Mouse (Mus musculus) limb, embryonic 13.5 days (tissue): ENCODE data around the gene Sgcd. TPM values are rescaled to one million over a fixed set of nuclear protein-coding genes. Genes with fewer than 3 reads are reported as not detected.
"Not testable (repeated sequence)": the region's sequence is repeated elsewhere in the genome, so short reads cannot be mapped to it uniquely, and the experiment has no call there.

Experiments used
- ATAC-seq: fragments of 200-750 bp; cut with Nextera tagmentation; 2 replicates; pipeline ENCODE4 v1.8.0; 2017; ENCODE audit warnings: low read depth, moderate number of reproducible peaks, moderate TSS enrichment; ENCODE audit not compliant: low FRiP score
- H3K27ac ChIP-seq: fragments of 300-500 bp; sonication (generic); 2 replicates; pipeline ENCODE4 v1.5.1; 2015; ENCODE audit warnings: inconsistent platforms, mild to moderate bottlenecking, moderate library complexity
- H3K27me3 ChIP-seq: fragments of 300-500 bp; sonication (generic); 2 replicates; pipeline ENCODE4 v1.6.1; 2015; ENCODE audit warnings: mild to moderate bottlenecking, inconsistent platforms
- H3K36me3 ChIP-seq: fragments of 300-500 bp; sonication (generic); 2 replicates; pipeline ENCODE4 v1.6.1; 2015; ENCODE audit warnings: inconsistent platforms, mild to moderate bottlenecking, moderate library complexity
- H3K4me1 ChIP-seq: fragments of 300-500 bp; sonication (generic); 2 replicates; pipeline ENCODE4 v1.6.1; 2015; ENCODE audit warnings: inconsistent platforms
- H3K4me2 ChIP-seq: fragments of 300-500 bp; sonication (generic); replicated peaks from 2 replicates; pipeline ENCODE4 v1.6.1; 2015; ENCODE audit warnings: inconsistent platforms, mild to moderate bottlenecking, moderate library complexity
- H3K4me3 ChIP-seq: fragments of 300-500 bp; sonication (generic); 2 replicates; pipeline ENCODE4 v1.5.1; 2015; ENCODE audit warnings: moderate library complexity, mild to moderate bottlenecking, inconsistent platforms
- H3K9ac ChIP-seq: fragments of 300-500 bp; sonication (generic); 2 replicates; pipeline ENCODE4 v1.6.1; 2015; ENCODE audit warnings: mild to moderate bottlenecking, inconsistent platforms
- H3K9me3 ChIP-seq: fragments of 300-500 bp; sonication (generic); 2 replicates; pipeline ENCODE4 v1.6.1; 2016; ENCODE audit warnings: inconsistent platforms
- WGBS: fragments of 180-500 bp; shearing (Covaris S2); methylation state at CpG from one replicate; pipeline ENCODE4 v1.1.7; 2015; 5-methylcytosine and 5-hydroxymethylcytosine counted together
- polyA plus RNA-seq: library from polyadenylated mRNA; unstranded; fragments of >200 nt; fragmentation: Nextera tagmentation; extraction: Ambion mirVana; gene quantifications from 2 replicates; pipeline ENCODE4 v1.2.1, GENCODE M21; 2015

The Sgcd gene
- polyA plus RNA-seq, 1 experiment from 2014 or later, result 9.7 TPM

GRCm38 (mm10) chr11:47765859-47766258 lies 222.9 kb downstream of the Sgcd start:
- no peak overlapping the region for H3K4me2 ChIP-seq
- no peak for ATAC-seq
- no peaks in the 10 kb centered on the region for H3K9me3 ChIP-seq
- no peaks in the 10 kb centered on the region for H3K4me1 ChIP-seq
- WGBS, result 81% methylated on average over 2 of the region's 2 CpGs
- H3K36me3 ChIP-seq, result no peaks in the 10 kb centered on the region
- no peak overlapping the region for H3K27ac ChIP-seq
- no peaks in the 10 kb centered on the region for H3K27me3 ChIP-seq
- no peak overlapping the region for H3K4me3 ChIP-seq
- H3K9ac ChIP-seq, result no peak overlapping the region

DNA sequence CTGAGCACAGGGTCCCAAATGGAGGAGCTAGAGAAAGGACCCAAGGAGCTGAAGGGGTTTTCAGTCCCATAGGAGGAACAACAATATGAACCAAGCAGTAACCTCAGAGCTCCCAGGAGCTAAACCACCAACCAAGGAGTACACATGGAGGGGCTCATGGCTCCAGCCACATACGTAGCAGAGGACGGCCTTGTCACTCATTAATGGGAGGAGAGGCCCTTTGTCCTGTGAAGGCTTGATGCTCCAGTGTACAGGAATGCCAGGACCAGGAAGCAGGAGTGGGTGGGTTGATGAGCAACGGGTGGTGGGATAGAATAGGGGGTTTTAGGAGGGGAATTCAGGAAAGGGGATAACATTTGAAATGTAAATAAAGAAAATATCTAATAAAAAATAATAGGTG lies 225.2 kb downstream of the Sgcd start:
- not testable (repeated sequence) for H3K4me2 ChIP-seq, H3K27ac ChIP-seq, H3K36me3 ChIP-seq, H3K9me3 ChIP-seq, H3K9ac ChIP-seq, H3K4me3 ChIP-seq, ATAC-seq, H3K27me3 ChIP-seq, H3K4me1 ChIP-seq
- 91% methylated on average over 3 of the region's 3 CpGs for WGBS

GRCm38 (mm10) chr11:47759015-47759414 lies 229.8 kb downstream of the Sgcd start:
- no peak overlapping the region for H3K9ac ChIP-seq
- no peaks in the 10 kb centered on the region for H3K27me3 ChIP-seq
- ATAC-seq, result no peak

GRCm38 (mm10) chr11:47742806-47743205 lies 246.0 kb downstream of the Sgcd start:
- WGBS, result 78% methylated on average over 2 of the region's 2 CpGs
- Histone ChIP-seq H3K27me3 (no peaks in the 10 kb centered on the region), H3K36me3 (no peaks in the 10 kb centered on the region), H3K9me3 (no peaks in the 10 kb centered on the region), H3K4me1 (no peaks in the 10 kb centered on the region), H3K4me3 (no peak overlapping the region), H3K4me2 (no peak overlapping the region), H3K27ac (no peak overlapping the region), H3K9ac (no peak overlapping the region)
- ATAC-seq, result no peak

More at GRCm38 (mm10) chr11:47759015-47759414, 229.8 kb downstream of the Sgcd start:
- WGBS, result 86% methylated on average over 4 of the region's 4 CpGs
- Histone ChIP-seq H3K27ac (no peak overlapping the region), H3K36me3 (no peaks in the 10 kb centered on the region), H3K4me3 (no peak overlapping the region), H3K4me1 (no peaks in the 10 kb centered on the region), H3K4me2 (no peak overlapping the region), H3K9me3 (no peaks in the 10 kb centered on the region)

DNA sequence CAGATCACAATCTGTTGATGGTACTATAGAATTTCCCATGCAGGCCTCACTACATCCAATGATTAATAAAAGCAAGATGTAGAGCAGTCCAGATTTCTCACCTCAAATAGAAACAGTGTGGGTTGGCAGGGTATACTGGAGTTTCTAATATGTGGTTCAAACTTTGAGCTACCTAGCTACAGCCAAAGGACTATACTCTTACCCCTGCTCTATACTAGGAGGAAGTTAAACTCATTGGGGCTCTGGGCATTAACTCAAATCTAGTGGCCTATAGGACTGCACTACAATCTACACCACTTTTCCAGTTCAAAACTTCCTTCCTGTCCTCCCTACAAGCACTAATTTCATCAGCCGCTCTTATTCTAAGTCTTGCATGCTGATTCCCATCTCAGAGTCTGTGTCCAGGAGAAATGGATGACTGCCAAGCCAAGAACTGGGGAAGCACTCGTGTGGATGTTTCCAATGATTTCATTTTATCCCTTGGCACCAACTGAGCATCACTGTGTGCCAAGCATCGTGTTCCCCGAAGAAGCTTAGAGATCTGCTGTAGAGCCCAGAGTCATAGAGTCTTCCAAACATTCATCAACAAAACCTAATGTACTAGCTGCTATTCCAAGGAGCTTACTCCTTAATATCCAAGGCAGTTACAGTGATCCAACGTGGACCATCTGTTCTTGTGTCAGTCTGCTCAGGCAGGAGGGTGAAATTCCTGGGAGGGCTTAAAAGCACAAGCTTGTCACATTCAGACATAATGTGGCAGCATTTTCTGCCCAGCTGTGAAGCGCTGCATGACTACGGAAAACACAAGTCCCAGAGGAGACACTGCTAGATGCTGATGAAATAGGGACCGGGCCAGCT lies 283.6 kb downstream of the Sgcd start:
- H3K9me3 ChIP-seq, result no peaks in the 10 kb centered on the region
- no peak overlapping the region for H3K4me3 ChIP-seq
- H3K27ac ChIP-seq, result no peak overlapping the region; the same call in 1 of the 2 replicates
- H3K4me2 ChIP-seq, result no peak overlapping the region
- 0 out of 2 replicates have a peak, but pooled peaks have one; percentile 61 for ATAC-seq
- H3K9ac ChIP-seq, result no peak overlapping the region
- no peaks in the 10 kb centered on the region for H3K27me3 ChIP-seq
- H3K36me3 ChIP-seq, result no peaks in the 10 kb centered on the region
- H3K4me1 ChIP-seq, result no peaks in the 10 kb centered on the region
- WGBS, result 61% methylated on average over 8 of the region's 8 CpGs

- H3K27me3 ChIP-seq, result no peaks in the 10 kb centered on the region
- no peak for ATAC-seq
- H3K4me2 ChIP-seq, result no peak overlapping the region
- no peak overlapping the region for H3K9ac ChIP-seq
- no peak overlapping the region for H3K27ac ChIP-seq
- H3K4me3 ChIP-seq, result no peak overlapping the region
- no peaks in the 10 kb centered on the region for H3K9me3 ChIP-seq
- no peaks in the 10 kb centered on the region for H3K36me3 ChIP-seq
- no peaks in the 10 kb centered on the region for H3K4me1 ChIP-seq
- WGBS, result 52% methylated on average over 1 of the region's 1 CpGs
Observed at GRCm38 (mm10) chr11:47695611-47696010, 293.2 kb downstream of the Sgcd start.

DNA sequence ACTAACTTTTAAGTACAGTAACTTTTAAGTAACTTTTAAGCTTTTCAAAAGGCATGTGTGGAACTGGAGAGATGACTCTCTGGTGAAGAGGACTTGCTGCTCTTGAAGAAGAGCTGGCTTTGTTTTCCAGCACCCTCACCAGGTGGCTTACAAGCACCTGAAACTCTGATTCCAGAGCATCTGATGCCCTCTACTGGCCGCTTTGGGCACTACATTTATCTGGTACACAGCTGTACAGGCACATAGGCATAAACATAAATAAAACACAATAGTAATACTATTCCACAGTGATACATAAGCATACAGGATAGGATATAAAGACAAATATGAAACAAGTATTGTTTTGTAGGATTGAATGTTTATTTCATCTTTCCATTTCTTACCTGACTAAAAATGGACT lies 330.6 kb downstream of the Sgcd start:
- Histone ChIP-seq H3K9me3 (no peaks in the 10 kb centered on the region), H3K4me1 (no peaks in the 10 kb centered on the region), H3K9ac (no peak overlapping the region), H3K27me3 (no peaks in the 10 kb centered on the region), H3K4me3 (no peak overlapping the region), H3K27ac (no peak overlapping the region), H3K4me2 (no peak overlapping the region), H3K36me3 (no peaks in the 10 kb centered on the region)
- no peak for ATAC-seq
- 0% methylated on average over 1 of the region's 1 CpGs for WGBS

DNA sequence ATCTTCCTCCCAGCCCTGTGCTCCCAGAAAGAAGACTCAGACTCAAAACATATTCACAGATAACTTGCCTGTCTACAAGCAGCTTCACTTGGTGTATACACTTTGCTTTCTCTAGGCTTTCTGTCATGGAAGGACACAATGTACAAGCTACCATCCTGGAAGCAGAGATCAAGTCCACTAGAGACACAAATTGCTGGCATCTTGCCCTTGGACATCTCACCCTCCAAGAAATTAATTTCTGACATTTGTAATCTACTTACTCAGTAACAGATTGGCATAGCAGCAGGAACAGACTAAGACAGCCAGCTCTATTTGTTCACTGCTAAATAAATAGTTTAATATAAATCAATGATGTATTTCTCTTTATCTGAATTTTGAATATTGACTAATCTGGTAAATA lies 342.9 kb downstream of the Sgcd start:
- no peaks in the 10 kb centered on the region for H3K9me3 ChIP-seq
- no peak overlapping the region for H3K4me3 ChIP-seq
- H3K9ac ChIP-seq, result no peak overlapping the region
- ATAC-seq, result no peak
- H3K27me3 ChIP-seq, result no peaks in the 10 kb centered on the region
- no peaks in the 10 kb centered on the region for H3K36me3 ChIP-seq
- no peak overlapping the region for H3K4me2 ChIP-seq
- no peaks in the 10 kb centered on the region for H3K4me1 ChIP-seq
- no peak overlapping the region for H3K27ac ChIP-seq

DNA sequence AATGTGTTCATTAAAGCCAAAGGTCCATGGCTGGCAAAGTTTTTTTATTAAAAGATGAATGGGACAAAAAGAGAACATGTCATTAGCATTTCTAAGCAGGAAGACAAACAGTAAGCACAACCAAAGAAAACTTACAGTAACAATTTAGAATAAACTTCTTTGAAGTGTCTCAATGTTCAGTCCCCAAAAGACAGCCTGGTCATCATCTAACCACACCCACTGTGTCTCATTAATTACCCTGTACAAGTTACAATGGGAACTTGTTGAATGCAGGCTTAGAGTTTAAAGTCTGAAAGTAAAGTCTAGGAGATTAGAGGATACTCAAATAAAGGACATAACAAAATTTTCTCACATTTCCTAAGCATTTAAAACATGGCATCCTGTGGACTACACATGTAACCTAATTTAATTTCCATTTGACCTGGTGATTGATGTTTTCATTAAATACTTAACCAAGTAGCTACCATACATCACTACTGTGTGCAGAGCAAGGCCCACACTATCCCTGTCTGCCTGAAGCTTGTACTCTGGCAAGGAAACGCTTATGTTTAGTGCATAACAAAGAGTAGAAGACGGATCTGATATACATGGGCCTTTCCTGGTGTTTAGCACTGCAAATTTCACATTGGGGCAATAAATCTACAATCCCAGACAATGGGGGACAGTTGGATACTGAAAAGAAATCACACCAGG lies 347.1 kb downstream of the Sgcd start:
- Histone ChIP-seq H3K27ac (no peak overlapping the region), H3K4me2 (no peak overlapping the region), H3K9ac (no peak overlapping the region), H3K4me3 (no peak overlapping the region), H3K9me3 (no peaks in the 10 kb centered on the region), H3K36me3 (no peaks in the 10 kb centered on the region), H3K27me3 (no peaks in the 10 kb centered on the region), H3K4me1 (no peaks in the 10 kb centered on the region)
- 48% methylated on average over 2 of the region's 2 CpGs for WGBS
- ATAC-seq, result no peak

DNA sequence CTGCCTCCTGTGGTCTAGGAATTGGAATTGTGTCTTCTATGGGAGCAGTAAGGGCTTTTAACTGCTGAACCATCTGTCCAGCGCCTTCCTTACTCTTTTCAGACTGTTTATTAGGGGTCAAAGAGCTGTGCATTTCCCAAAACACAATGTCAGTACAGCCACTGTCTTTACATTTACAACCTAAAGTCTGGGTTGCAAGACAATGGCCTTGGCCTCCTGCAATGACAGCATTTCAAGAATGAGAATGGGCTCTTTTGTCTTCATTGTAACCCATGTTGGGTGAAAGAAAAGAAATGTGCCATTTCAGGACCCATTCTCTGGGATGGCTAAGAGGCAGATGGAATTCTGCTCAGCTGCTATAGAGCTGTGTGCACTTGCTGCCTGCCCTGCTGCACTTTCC lies 348.2 kb downstream of the Sgcd start:
- Histone ChIP-seq H3K27ac (no peak overlapping the region), H3K4me2 (no peak overlapping the region), H3K9ac (no peak overlapping the region), H3K27me3 (no peaks in the 10 kb centered on the region), H3K9me3 (no peaks in the 10 kb centered on the region), H3K36me3 (no peaks in the 10 kb centered on the region), H3K4me1 (no peaks in the 10 kb centered on the region), H3K4me3 (no peak overlapping the region)
- WGBS, result 42% methylated on average over 1 of the region's 1 CpGs
- no peak for ATAC-seq

DNA sequence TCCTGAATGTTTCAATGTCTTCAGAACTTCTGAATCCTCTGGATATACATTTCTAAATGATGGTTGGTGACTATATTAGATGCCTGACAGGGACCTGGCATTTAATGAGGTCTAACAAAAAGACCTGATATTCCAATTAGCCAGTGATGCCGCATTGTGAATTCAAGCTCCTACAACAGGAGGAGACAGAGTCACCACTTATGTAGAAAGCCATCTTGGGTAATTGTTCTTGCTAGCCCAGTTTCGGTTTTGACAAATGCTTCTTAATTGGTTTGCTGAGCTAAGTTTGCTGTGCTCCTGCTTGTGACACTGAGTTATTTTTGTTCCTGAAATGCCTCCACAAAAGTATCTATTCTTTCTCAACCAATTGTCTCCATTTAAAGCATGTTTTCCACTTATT lies 358.6 kb downstream of the Sgcd start:
- no peak for ATAC-seq
- WGBS, result 84% methylated on average over 2 of the region's 2 CpGs
- H3K9me3 ChIP-seq, result no peaks in the 10 kb centered on the region

GRCm38 (mm10) chr11:47609892-47610291 lies 378.9 kb downstream of the Sgcd start:
- Histone ChIP-seq H3K9ac (no peak overlapping the region), H3K9me3 (no peaks in the 10 kb centered on the region), H3K27me3 (no peaks in the 10 kb centered on the region), H3K4me2 (no peak overlapping the region), H3K27ac (no peak overlapping the region), H3K4me1 (no peaks in the 10 kb centered on the region), H3K36me3 (no peaks in the 10 kb centered on the region), H3K4me3 (no peak overlapping the region)
- WGBS, result 79% methylated on average over 4 of the region's 4 CpGs
- ATAC-seq, result no peak

More for the DNA sequence above, 358.6 kb downstream of the Sgcd start:
- Histone ChIP-seq H3K36me3 (no peaks in the 10 kb centered on the region), H3K9ac (no peak overlapping the region), H3K4me2 (no peak overlapping the region), H3K27ac (no peak overlapping the region), H3K4me3 (no peak overlapping the region), H3K4me1 (no peaks in the 10 kb centered on the region), H3K27me3 (no peaks in the 10 kb centered on the region)
